ENCODE assay signal across 9 mouse cellular contexts in genomic region chr11:26437818-26438217, GRCm38 (mm10). TPM values are rescaled to one million over a fixed set of nuclear protein-coding genes. Genes with fewer than 3 reads are reported as not detected.
DNase-seq lines count a peak whose midpoint lies in the region; ATAC-seq and TF ChIP-seq lines count a peak whose summit lies in the region.
"Had no signal": no experiment of that assay in that cellular context is flagged by ENCODE, and none has a peak within 500 bp of the region (broad histone marks: within the 10 kb centered on the region; RNA-seq: fewer than 3 reads in every experiment).

No protein-coding gene starts in this region.

- peak overlapping the region; percentile 11; the same call in 1 of the 2 replicates for H3K4me2 ChIP-seq in forebrain, embryonic 13.5 days
- H3K4me2 ChIP-seq: heart, embryonic 12.5 days had no signal

- H3K4me3 ChIP-seq in forebrain, embryonic 13.5 days = no peak overlapping the region
- H3K4me3 ChIP-seq in thymus, adult 2 months (ENCODE audit: control insufficient read depth, insufficient read depth, low read length) = no peak overlapping the region
- H3K4me3 ChIP-seq: heart, embryonic 12.5 days had no signal

- no peak overlapping the region for H3K9ac ChIP-seq in forebrain, embryonic 13.5 days
- H3K9ac ChIP-seq: heart, embryonic 12.5 days had no signal

- no peaks in the 10 kb centered on the region for H3K27me3 ChIP-seq in forebrain, embryonic 13.5 days
- no peaks in the 10 kb centered on the region for H3K27me3 ChIP-seq in thymus, adult 2 months (ENCODE audit: control insufficient read depth, insufficient read depth, low read length)
- H3K27me3 ChIP-seq: heart, embryonic 12.5 days had no signal

- no peak for TF ChIP-seq CTCF in thymus, adult 2 months (IDR thresholded peaks at IDR 0.05; ENCODE audit: borderline replicate concordance, control insufficient read depth, extremely low read depth, insufficient read depth, low read length, poor library complexity)

- peak; percentile 78 for DNase-seq in heart, adult 11 months
- no peak for DNase-seq in heart, postnatal 14 days
- peak; percentile 3 to 17 for DNase-seq in layer of hippocampus, postnatal 36 days
- DNase-seq in thymus, adult 2 months = peak; percentile 45
- DNase-seq in adrenal gland, adult 18-20 months (ENCODE audit: low spot score in 2 of 2) = no peak
- DNase-seq in natural killer cell, adult 2 months (ENCODE audit: low spot score in 2 of 2) = no peak

- intact Hi-C loops in heart, postnatal 14 days (cut with DNase I) = no loop called here

- TF ChIP-seq POLR2A in thymus, adult 2 months (IDR thresholded peaks at IDR 0.05; ENCODE audit: control insufficient read depth, extremely low read depth, insufficient read depth, low read length, poor library complexity) = no peak

- H3K9me3 ChIP-seq in forebrain, embryonic 13.5 days (replicated peaks) = no peaks in the 10 kb centered on the region
- H3K9me3 ChIP-seq: heart, embryonic 12.5 days had no signal

- 63% methylated on average over 13 of the region's 13 CpGs for WGBS in forebrain, embryonic 13.5 days
- 36% methylated on average over 13 of the region's 13 CpGs for WGBS in thymus, adult 2 months

- peak; percentile 79 for ATAC-seq in forebrain, embryonic 13.5 days
- ATAC-seq in monocyte, adult 5-6 weeks (replicated peaks; ENCODE audit: insufficient number of reproducible peaks, low FRiP score, low TSS enrichment, poor library complexity, severe bottlenecking) = no peak

- H3K27ac ChIP-seq in forebrain, embryonic 13.5 days = peak overlapping the region; percentile 65; the same call in 1 of the 2 replicates
- no peak overlapping the region for H3K27ac ChIP-seq in thymus, adult 2 months (ENCODE audit: control insufficient read depth, insufficient read depth, low read length)

- H3K36me3 ChIP-seq in forebrain, embryonic 13.5 days (ENCODE audit: poor library complexity, severe bottlenecking) = no peaks in the 10 kb centered on the region
- no peaks in the 10 kb centered on the region for H3K36me3 ChIP-seq in thymus, adult 2 months (ENCODE audit: control insufficient read depth, insufficient read depth, low read length)

- no peaks in the 10 kb centered on the region for H3K4me1 ChIP-seq in forebrain, embryonic 13.5 days
- no peaks in the 10 kb centered on the region for H3K4me1 ChIP-seq in thymus, adult 2 months (replicated peaks; ENCODE audit: control insufficient read depth, insufficient read depth, low read length)
- H3K4me1 ChIP-seq: heart, embryonic 12.5 days had no signal

RNA-seq across cellular contexts. Expression of gene Fancl, which starts 51.9 kb away (rescaled TPM):
- 1 to 10 TPM; 8.5 to 9.1 TPM for total RNA-seq in heart, postnatal 14 days (2021)
- 19.8 and 21.6 TPM in 2 replicates for polyA plus RNA-seq in forebrain, embryonic 13.5 days (2015; fragmentation: Nextera tagmentation; extraction: Ambion mirVana)
- total RNA-seq in layer of hippocampus, postnatal 36 days (2021) = 1 to 10 TPM; 9.2 to 9.7 TPM
- 4.0 and 4.7 TPM in 2 replicates for polyA plus RNA-seq in thymus, adult 2 months (2012; rRNA removed)
- total RNA-seq in adrenal gland, adult 18-20 months (2021) = 10 to 100 TPM; 10.5 to 12.8 TPM
- 19.3 to 30.5 TPM (median 28.8 TPM) in 3 replicates for total RNA-seq in monocyte, adult 5-6 weeks (2017)

Comparison
In these comparisons a context has a peak if more than half of its experiments do, and no peak if none do; other contexts are left out.
1. DNase-seq: peak in heart, adult 11 months (single experiment), layer of hippocampus, postnatal 36 days (2 of 2) and thymus, adult 2 months (single experiment); none in heart, postnatal 14 days (0 of 2), adrenal gland, adult 18-20 months (0 of 2) and natural killer cell, adult 2 months (0 of 2).